Mouse (Mus musculus): ENCODE data around the gene Gm49337.

GRCm38 (mm10) chr4:116192286-116192835 is 19.2 kb downstream of the Gm49337 start:
- no peak for TF ChIP-seq CTCF (IDR thresholded peaks at IDR 0.05; ENCODE audit: insufficient read depth, low read depth, low read length)
- TF ChIP-seq POLR2A (IDR thresholded peaks at IDR 0.05; ENCODE audit: insufficient read depth, low read depth, low read length) = no peak
